Mouse (Mus musculus) erythroid progenitor cell, adult 5-6 weeks (primary cell): ENCODE data around the gene Gm10447. TPM values are rescaled to one million over a fixed set of nuclear protein-coding genes. Genes with fewer than 3 reads are reported as not detected.
A peak's percentile ranks its signal among the peaks of the same experiment; 100 is the strongest.

Experiments
- ATAC-seq: replicated peaks from 2 replicates; pipeline ENCODE4 v1.8.0; 2016; ENCODE audit warnings: moderate number of reproducible peaks, mild to moderate bottlenecking, moderate TSS enrichment, inconsistent platforms; ENCODE audit not compliant: poor library complexity, low FRiP score, severe bottlenecking
- total RNA-seq, 2 experiments: library from RNA; stranded (forward) in 1 of 2; stranded (reverse) in 1 of 2; fragments of 150-400 nt in 1 of 2; fragments of 186-747, 209-891 nt in 1 of 2; gene quantifications; 2 replicates each; pipeline versions ENCODE4 v1.2.3 to v1.2.4; 2015 to 2017; ENCODE audit warnings: low replicate concordance in 2 of 2

Gene Gm10447
- total RNA-seq, 2 experiments from 2014 or later: not detected

- peak; percentile 67 for ATAC-seq
Observed at GRCm38 (mm10) chr11:53479783-53480301, 22.9 kb upstream of the Gm10447 start, which contains the start of the genes Gm9945 and Sowaha. Gene Gm9945 (plus strand): TSS chr11:53480166. Gene Sowaha (minus strand): TSS chr11:53480274.

- ATAC-seq: no peak
Observed at GRCm38 (mm10) chr11:53479171-53479782, 22.4 kb upstream of the Gm10447 start.

- ATAC-seq: no peak
Observed at GRCm38 (mm10) chr11:53478383-53479170, 21.7 kb upstream of the Gm10447 start.

- ATAC-seq: no peak
Observed at GRCm38 (mm10) chr11:53477833-53478232, 20.9 kb upstream of the Gm10447 start.

- no peak for ATAC-seq
Observed at GRCm38 (mm10) chr11:53475620-53476019, 18.7 kb upstream of the Gm10447 start.

GRCm38 (mm10) chr11:53472709-53473108 lies 15.8 kb upstream of the Gm10447 start:
- no peak; the same call in 1 of the 2 replicates for ATAC-seq

- peak; percentile 95 for ATAC-seq
Observed at GRCm38 (mm10) chr11:53469968-53470695, 13.2 kb upstream of the Gm10447 start, which contains the start of gene Gm9837. Gene Gm9837 (minus strand): TSS chr11:53470479.

- ATAC-seq: no peak
Observed at GRCm38 (mm10) chr11:53469294-53469967, 12.5 kb upstream of the Gm10447 start.

- peak; percentile 40; the same call in 1 of the 2 replicates for ATAC-seq
Observed at GRCm38 (mm10) chr11:53466231-53466971, 9.5 kb upstream of the Gm10447 start.

GRCm38 (mm10) chr11:53463551-53464424 lies 6.9 kb upstream of the Gm10447 start:
- ATAC-seq: no peak

- no peak for ATAC-seq
Observed at GRCm38 (mm10) chr11:53461727-53462126, 4.8 kb upstream of the Gm10447 start.

- no peak for ATAC-seq
Observed at GRCm38 (mm10) chr11:53460192-53460591, 3.3 kb upstream of the Gm10447 start.

GRCm38 (mm10) chr11:53458996-53459395 lies 2.1 kb upstream of the Gm10447 start:
- ATAC-seq: no peak

GRCm38 (mm10) chr11:53457372-53457954 lies 553 bp upstream of the Gm10447 start:
- no peak for ATAC-seq

- ATAC-seq: no peak
Observed at GRCm38 (mm10) chr11:53453031-53453430, 3.9 kb downstream of the Gm10447 start.

GRCm38 (mm10) chr11:53452396-53452795 lies 4.5 kb downstream of the Gm10447 start:
- no peak for ATAC-seq

GRCm38 (mm10) chr11:53451361-53451760 lies 5.5 kb downstream of the Gm10447 start:
- ATAC-seq: no peak
